Mouse (Mus musculus) testis, adult 2 months (tissue): Measurements from ENCODE around the gene Olfr1097. TPM values are rescaled to one million over a fixed set of nuclear protein-coding genes. Genes with fewer than 3 reads are reported as not detected.

Experiments used
- H3K27ac ChIP-seq: fragments of 200-500 bp; 2 replicates; pipeline ENCODE4 v1.5.1; 2012; ENCODE audit warnings: low read depth, low read length; ENCODE audit not compliant: control insufficient read depth, insufficient read depth
- H3K27me3 ChIP-seq: fragments of 200-500 bp; 2 replicates; pipeline ENCODE4 v1.6.1; 2012; ENCODE audit warnings: mild to moderate bottlenecking, low read length, moderate library complexity; ENCODE audit not compliant: control insufficient read depth, insufficient read depth
- H3K36me3 ChIP-seq: fragments of 200-500 bp; 2 replicates; pipeline ENCODE4 v1.6.1; 2012; ENCODE audit warnings: mild to moderate bottlenecking, low read length; ENCODE audit not compliant: control insufficient read depth, insufficient read depth
- H3K4me1 ChIP-seq: fragments of 200-500 bp; 2 replicates; pipeline ENCODE4 v1.6.1; 2012; ENCODE audit warnings: low read length; ENCODE audit not compliant: control insufficient read depth, insufficient read depth
- H3K4me3 ChIP-seq: fragments of 200-500 bp; 2 replicates; pipeline ENCODE4 v1.5.1; 2012; ENCODE audit warnings: low read depth, mild to moderate bottlenecking, low read length, moderate library complexity, mixed read lengths; ENCODE audit not compliant: control insufficient read depth
- CTCF ChIP-seq: fragments of 200-500 bp; IDR thresholded peaks from 2 replicates; pipeline ENCODE4 v1.5.1; 2012; ENCODE audit warnings: low read depth, mild to moderate bottlenecking, inconsistent platforms, low read length, moderate library complexity; ENCODE audit not compliant: control insufficient read depth, insufficient read depth, insufficient replicate concordance
- POLR2A ChIP-seq: fragments of 200-500 bp; IDR thresholded peaks from 2 replicates; pipeline ENCODE4 v1.6.1; 2012; ENCODE audit warnings: low read depth, mild to moderate bottlenecking, inconsistent platforms, low read length, moderate library complexity; ENCODE audit not compliant: control insufficient read depth
- polyA plus RNA-seq: library from polyadenylated mRNA; depleted of rRNA; stranded (reverse); fragments of >200 nt; gene quantifications from 2 replicates; pipeline ENCODE4 v1.2.3, GENCODE M21; 2012; rRNA removed

Olfr1097 gene
- not detected in 2 replicates for polyA plus RNA-seq

DNA sequence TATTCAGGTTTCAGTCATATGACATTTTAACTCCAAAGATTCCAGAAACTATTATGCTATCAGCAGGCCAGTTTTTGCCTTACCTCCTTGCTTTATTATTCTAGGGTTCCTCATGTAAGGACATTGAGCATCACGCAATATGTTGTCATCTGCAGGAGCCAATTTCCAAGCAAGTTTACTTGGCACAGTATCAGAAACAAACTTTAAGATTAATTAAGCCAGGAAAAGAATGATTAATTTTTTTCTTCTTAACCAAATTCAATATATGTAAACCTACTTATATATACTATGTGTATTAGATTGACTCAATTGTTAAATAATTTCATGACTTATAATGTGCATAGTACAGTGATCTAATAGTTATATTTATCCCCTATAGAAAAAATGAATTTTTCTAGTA lies at the start of gene Olfr1097:
Gene Olfr1097, minus strand, starts transcription at position 101 of the 400 bp plus-strand sequence.
- Histone ChIP-seq H3K27ac (no peak within 1 kb of the TSS), H3K27me3 (no peaks in the 10 kb centered on the region), H3K4me3 (no peak within 1 kb of the TSS), H3K36me3 (no peaks in the 10 kb centered on the region), H3K4me1 (no peaks in the 10 kb centered on the region)
- TF ChIP-seq POLR2A = no peak
- no peak for TF ChIP-seq CTCF

DNA sequence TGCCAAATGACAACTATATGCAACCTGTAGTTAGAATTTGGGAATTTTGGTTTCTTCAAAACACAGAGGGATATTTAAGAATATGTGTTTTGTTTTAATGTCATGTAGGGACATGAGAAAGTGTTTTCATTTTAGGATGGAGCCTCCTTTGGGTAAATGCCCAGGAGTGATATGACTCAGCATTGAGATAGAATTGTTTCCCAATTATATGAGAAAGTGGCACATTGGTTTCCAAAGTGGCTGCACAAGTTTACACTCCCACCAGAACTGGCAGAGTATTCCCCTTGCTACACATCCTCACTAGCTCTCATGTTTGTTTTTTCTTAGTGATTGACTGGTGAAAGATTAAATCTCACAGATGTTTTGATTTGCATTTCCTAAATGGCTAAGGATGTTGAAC lies 34.5 kb upstream of the Olfr1097 start:
- H3K36me3 ChIP-seq = no peaks in the 10 kb centered on the region
- TF ChIP-seq CTCF = no peak
- TF ChIP-seq POLR2A = no peak
- no peaks in the 10 kb centered on the region for H3K27me3 ChIP-seq
- no peak overlapping the region for H3K4me3 ChIP-seq
- H3K4me1 ChIP-seq = no peaks in the 10 kb centered on the region
- H3K27ac ChIP-seq = no peak overlapping the region

DNA sequence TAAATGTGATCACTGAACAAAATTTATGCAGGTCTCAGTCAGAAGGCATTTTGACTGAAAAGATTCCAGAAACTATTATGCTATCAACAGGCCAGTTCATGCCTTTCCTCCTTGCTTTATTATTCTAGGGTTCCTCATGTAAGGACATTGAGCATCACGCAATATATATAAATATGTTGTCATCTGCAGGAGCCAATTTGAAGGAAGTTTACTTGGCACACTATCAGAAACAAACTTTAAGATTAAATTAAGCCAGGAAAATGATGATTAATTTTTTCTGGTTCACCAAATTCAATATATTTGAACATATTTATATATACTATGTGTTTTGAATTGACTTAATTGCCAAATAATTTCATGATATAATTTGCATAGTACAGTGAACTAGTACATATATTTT lies 32.4 kb upstream of the Olfr1097 start, which contains the start of gene Olfr1098:
Gene Olfr1098, minus strand, starts transcription at position 101 of the 400 bp plus-strand sequence.
- H3K27me3 ChIP-seq = no peaks in the 10 kb centered on the region
- no peak within 1 kb of the TSS for H3K4me3 ChIP-seq
- TF ChIP-seq POLR2A = no peak
- TF ChIP-seq CTCF = no peak

DNA sequence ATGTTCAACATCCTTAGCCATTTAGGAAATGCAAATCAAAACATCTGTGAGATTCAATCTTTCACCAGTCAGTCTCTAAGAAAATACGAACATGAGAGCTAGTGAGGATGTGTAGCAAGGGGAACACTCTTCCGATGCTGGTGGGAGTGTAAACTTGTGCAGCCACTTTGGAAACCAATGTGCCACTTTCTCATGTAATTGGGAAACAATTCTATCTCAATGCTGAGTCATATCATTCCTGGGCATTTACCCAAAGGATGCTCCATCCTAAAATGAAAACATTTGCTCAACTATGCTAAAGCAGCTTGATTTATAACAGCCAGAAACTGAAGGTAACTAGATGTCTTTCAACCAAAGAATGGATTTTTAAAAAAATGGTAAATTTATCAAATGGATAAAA lies 13.6 kb upstream of the Olfr1097 start:
- no peaks in the 10 kb centered on the region for H3K36me3 ChIP-seq
- no peaks in the 10 kb centered on the region for H3K4me1 ChIP-seq
- H3K4me3 ChIP-seq = no peak overlapping the region

More for the DNA sequence above, 32.4 kb upstream of the Olfr1097 start, which contains the start of gene Olfr1098:
- Histone ChIP-seq H3K27ac (no peak within 1 kb of the TSS), H3K36me3 (no peaks in the 10 kb centered on the region), H3K4me1 (no peaks in the 10 kb centered on the region)

DNA sequence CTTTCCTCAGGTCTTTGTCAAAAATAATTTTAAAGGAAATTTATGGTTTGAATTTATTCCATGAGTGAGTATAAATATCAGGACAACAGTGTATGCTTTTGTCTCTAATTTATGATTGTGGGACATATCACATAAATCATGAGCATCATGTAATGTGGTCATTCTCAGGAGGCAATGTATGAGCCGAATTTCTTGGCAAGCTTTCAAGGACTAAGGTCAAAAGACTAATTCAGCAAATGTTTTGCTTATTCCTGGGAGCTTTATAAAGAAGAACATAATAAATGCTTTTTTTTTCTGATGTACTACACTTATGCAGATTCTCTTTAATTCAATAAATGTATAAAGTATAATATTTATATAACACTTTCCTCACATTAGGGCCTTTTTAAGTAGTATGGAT lies 17.3 kb downstream of the Olfr1097 start, which contains the start of gene Gm13723:
Gene Gm13723, minus strand, starts transcription at position 101 of the 400 bp plus-strand sequence.
- H3K27ac ChIP-seq = no peak within 1 kb of the TSS
- TF ChIP-seq POLR2A = no peak
- no peak for TF ChIP-seq CTCF
- no peaks in the 10 kb centered on the region for H3K36me3 ChIP-seq
- H3K27me3 ChIP-seq = no peaks in the 10 kb centered on the region
- no peak within 1 kb of the TSS for H3K4me3 ChIP-seq
- no peaks in the 10 kb centered on the region for H3K4me1 ChIP-seq

More for the DNA sequence above, 13.6 kb upstream of the Olfr1097 start:
- TF ChIP-seq POLR2A (no peak), CTCF (no peak)
- no peaks in the 10 kb centered on the region for H3K27me3 ChIP-seq
- no peak overlapping the region for H3K27ac ChIP-seq

DNA sequence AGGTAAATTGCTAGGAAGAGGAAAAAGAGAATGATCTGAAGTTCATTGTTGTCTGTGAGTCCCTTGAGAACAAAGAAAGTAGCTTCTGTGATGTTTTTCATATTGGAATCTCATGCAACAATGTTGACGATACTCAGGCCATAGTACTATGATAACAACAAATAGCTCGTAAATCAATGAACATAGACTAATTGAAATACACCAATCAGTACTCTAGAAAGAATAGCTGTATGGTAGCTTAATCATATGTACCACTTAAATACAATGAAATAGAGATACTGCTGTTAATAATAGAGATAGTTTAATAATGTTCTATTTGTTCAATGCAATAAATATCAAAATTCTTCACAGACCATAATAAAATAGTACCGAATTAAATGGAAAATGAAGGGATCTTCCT lies 40.4 kb downstream of the Olfr1097 start, which contains the start of gene Olfr1095:
Gene Olfr1095, minus strand, starts transcription at position 101 of the 400 bp plus-strand sequence.
- Histone ChIP-seq H3K4me3 (no peak within 1 kb of the TSS), H3K4me1 (no peaks in the 10 kb centered on the region), H3K36me3 (no peaks in the 10 kb centered on the region), H3K27ac (no peak within 1 kb of the TSS), H3K27me3 (no peaks in the 10 kb centered on the region)
- no peak for TF ChIP-seq CTCF
- TF ChIP-seq POLR2A = no peak

Other genes starting within 250 kb of the Olfr1097 start
- not detected in 2 replicates for gene Olfr1085, start 230.2 kb downstream of the Olfr1097 start, polyA plus RNA-seq
- not detected in 2 replicates for gene Olfr1086, start 212.1 kb downstream of the Olfr1097 start, polyA plus RNA-seq
- not detected in 2 replicates for gene Olfr1087, start 193.8 kb downstream of the Olfr1097 start, polyA plus RNA-seq
- gene Olfr1089, start 158.5 kb downstream of the Olfr1097 start, polyA plus RNA-seq = not detected in 2 replicates
- gene Olfr1090, start 133.2 kb downstream of the Olfr1097 start, polyA plus RNA-seq = 0.12 TPM in 1 of 2 replicates, not detected in the other
- not detected in 2 replicates for gene Olfr1093, start 109.7 kb downstream of the Olfr1097 start, polyA plus RNA-seq
- gene Olfr141, start 82.2 kb downstream of the Olfr1097 start, polyA plus RNA-seq = not detected in 2 replicates
- gene Olfr1094, start 67.6 kb downstream of the Olfr1097 start, polyA plus RNA-seq = not detected in 2 replicates
- gene Olfr1095, start 40.5 kb downstream of the Olfr1097 start, polyA plus RNA-seq = not detected in 2 replicates
- gene Gm13723, start 17.4 kb downstream of the Olfr1097 start, polyA plus RNA-seq = not detected in 2 replicates
- not detected in 2 replicates for gene Olfr1098, start 32.3 kb upstream of the Olfr1097 start, polyA plus RNA-seq
- gene Olfr1099, start 68.5 kb upstream of the Olfr1097 start, polyA plus RNA-seq = not detected in 2 replicates
- not detected in 2 replicates for gene Olfr1100, start 87.7 kb upstream of the Olfr1097 start, polyA plus RNA-seq
- not detected in 2 replicates for gene Olfr1101, start 99.0 kb upstream of the Olfr1097 start, polyA plus RNA-seq
- gene Olfr1102, start 106.2 kb upstream of the Olfr1097 start, polyA plus RNA-seq = not detected in 2 replicates
- not detected in 2 replicates for gene Olfr1104, start 134.9 kb upstream of the Olfr1097 start, polyA plus RNA-seq
- gene Olfr1105, start 144.3 kb upstream of the Olfr1097 start, polyA plus RNA-seq = not detected in 2 replicates
- not detected in 2 replicates for gene Olfr1106, start 160.1 kb upstream of the Olfr1097 start, polyA plus RNA-seq
- not detected in 2 replicates for gene Olfr1107, start 183.6 kb upstream of the Olfr1097 start, polyA plus RNA-seq
- gene Olfr1109, start 203.8 kb upstream of the Olfr1097 start, polyA plus RNA-seq = not detected in 2 replicates
- not detected in 2 replicates for gene Olfr259, start 222.4 kb upstream of the Olfr1097 start, polyA plus RNA-seq
- not detected in 2 replicates for gene Olfr1110, start 248.1 kb upstream of the Olfr1097 start, polyA plus RNA-seq